Mouse (Mus musculus): ENCODE measurements around the gene Mpc2.

Mpc2 gene

GRCm38 (mm10) chr1:165460360-165460800 is at the start of gene Mpc2, which contains the start of gene Dcaf6:
Gene Mpc2 (plus strand): TSS chr1:165460637.
Gene Dcaf6 (minus strand): TSS chr1:165460475.
- peak; percentile 99 for DNase-seq

- no peak for DNase-seq
These were observed 39.0 kb upstream of the Mpc2 start for GRCm38 (mm10) chr1:165421357-165421915.

GRCm38 (mm10) chr1:165426254-165426653 is 34.2 kb upstream of the Mpc2 start:
- DNase-seq: no peak

GRCm38 (mm10) chr1:165432883-165433282 is 27.6 kb upstream of the Mpc2 start:
- no peak for DNase-seq

- no peak for DNase-seq
These were observed 22.0 kb upstream of the Mpc2 start for GRCm38 (mm10) chr1:165438289-165439021.

GRCm38 (mm10) chr1:165440788-165441187 is 19.6 kb upstream of the Mpc2 start:
- DNase-seq: no peak

GRCm38 (mm10) chr1:165441201-165441600 is 19.2 kb upstream of the Mpc2 start:
- DNase-seq: no peak

GRCm38 (mm10) chr1:165441719-165442118 is 18.7 kb upstream of the Mpc2 start:
- no peak for DNase-seq

- no peak for DNase-seq
These were observed 1.4 kb upstream of the Mpc2 start for GRCm38 (mm10) chr1:165459041-165459502.

GRCm38 (mm10) chr1:165459503-165460181 is 795 bp upstream of the Mpc2 start:
- peak; percentile 53 for DNase-seq

- DNase-seq: peak; percentile 100
These were observed 452 bp downstream of the Mpc2 start for GRCm38 (mm10) chr1:165460801-165461377.

- no peak for DNase-seq
These were observed 1.2 kb downstream of the Mpc2 start for GRCm38 (mm10) chr1:165461681-165462080.

GRCm38 (mm10) chr1:165462861-165463260 is 2.4 kb downstream of the Mpc2 start:
- DNase-seq: no peak

- no peak for DNase-seq
These were observed 4.1 kb downstream of the Mpc2 start for GRCm38 (mm10) chr1:165464574-165464973.

GRCm38 (mm10) chr1:165468971-165469370 is 8.5 kb downstream of the Mpc2 start:
- no peak for DNase-seq

- no peak for DNase-seq
These were observed 9.3 kb downstream of the Mpc2 start for GRCm38 (mm10) chr1:165469717-165470116.

- no peak for DNase-seq
These were observed 11.1 kb downstream of the Mpc2 start for GRCm38 (mm10) chr1:165471490-165471889.

GRCm38 (mm10) chr1:165484688-165485233 is 24.3 kb downstream of the Mpc2 start, which contains the start of gene Adcy10:
Gene Adcy10 (plus strand): TSS chr1:165485183.
- no peak for DNase-seq

GRCm38 (mm10) chr1:165486108-165486507 is 25.7 kb downstream of the Mpc2 start:
- no peak for DNase-seq

GRCm38 (mm10) chr1:165489197-165489596 is 28.8 kb downstream of the Mpc2 start:
- DNase-seq: no peak

GRCm38 (mm10) chr1:165498856-165499255 is 38.4 kb downstream of the Mpc2 start:
- no peak for DNase-seq

GRCm38 (mm10) chr1:165503307-165504024 is 43.0 kb downstream of the Mpc2 start:
- peak; percentile 8 for DNase-seq
